Mouse (Mus musculus): ENCODE data around the gene Fam83g.
A peak's percentile ranks its signal among the peaks of the same experiment; 100 is the strongest.

The Fam83g gene

DNA sequence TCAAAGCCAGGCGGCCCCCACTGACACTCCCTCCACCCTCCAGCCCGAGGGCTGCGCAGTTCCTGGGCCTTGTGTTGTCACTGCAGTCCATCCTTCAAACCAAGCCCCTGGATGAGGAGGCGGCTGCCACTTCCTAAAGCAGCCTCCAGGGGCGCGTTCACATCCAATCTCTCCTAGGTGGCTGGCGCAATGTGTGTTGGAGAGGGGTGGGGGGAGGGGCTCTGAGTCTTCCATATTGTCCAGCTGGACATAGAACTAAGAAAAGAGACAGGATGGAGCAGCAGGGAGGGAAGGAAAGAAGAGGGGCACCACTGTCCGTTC is 9.1 kb upstream of the Fam83g start:
- DNase-seq: peak; percentile 29

DNA sequence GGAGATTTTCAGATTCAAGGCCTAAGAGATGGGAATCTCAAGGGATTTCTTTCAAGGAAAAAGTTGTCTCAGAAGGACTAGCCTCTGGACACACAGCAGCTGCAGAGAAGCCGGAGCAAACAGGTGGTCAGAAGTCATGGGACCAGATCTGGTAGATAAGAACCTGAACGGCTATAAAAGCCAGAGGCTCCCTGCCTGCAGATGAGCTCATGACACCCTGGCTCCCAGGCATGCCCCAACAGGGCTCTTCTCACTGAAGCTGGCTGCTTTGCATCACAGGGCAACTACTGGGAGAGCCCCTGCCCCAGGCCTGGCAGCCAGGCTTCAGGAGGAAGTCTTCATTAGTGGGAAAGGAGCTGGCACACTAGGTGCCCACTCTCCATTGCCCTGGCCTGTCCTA is 8.6 kb upstream of the Fam83g start:
- DNase-seq: no peak

DNA sequence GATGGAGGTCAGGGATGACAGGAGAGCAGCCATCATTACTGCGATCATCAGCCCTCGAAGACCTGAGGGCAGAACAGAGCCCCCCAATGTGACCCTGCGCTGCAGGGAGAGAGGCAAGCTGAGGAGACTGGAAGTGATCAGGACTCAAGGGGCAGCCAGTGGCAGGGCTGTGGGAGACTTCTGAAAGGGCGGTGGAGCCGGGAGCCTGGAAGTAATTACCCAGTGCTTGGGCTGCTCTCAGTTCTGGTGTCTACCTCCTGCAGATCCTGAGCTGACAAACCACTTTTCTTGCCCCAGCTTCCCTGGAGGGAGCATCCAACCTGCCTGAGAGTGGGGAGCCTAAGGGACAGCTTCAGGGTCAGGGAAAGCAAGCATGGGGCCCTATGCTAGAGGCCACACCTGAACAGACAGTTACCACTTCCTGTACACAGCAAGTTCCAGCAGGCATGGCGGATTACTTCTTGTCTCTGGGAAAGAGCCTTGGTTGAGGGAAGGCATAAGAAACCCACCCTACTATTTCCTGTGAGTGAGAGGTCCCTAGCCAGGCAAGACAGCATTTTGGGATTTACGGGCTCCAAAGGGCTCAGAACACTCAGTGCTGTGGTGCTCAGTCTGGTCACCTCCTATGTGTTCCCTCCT is 7.6 kb upstream of the Fam83g start:
- DNase-seq: no peak

DNA sequence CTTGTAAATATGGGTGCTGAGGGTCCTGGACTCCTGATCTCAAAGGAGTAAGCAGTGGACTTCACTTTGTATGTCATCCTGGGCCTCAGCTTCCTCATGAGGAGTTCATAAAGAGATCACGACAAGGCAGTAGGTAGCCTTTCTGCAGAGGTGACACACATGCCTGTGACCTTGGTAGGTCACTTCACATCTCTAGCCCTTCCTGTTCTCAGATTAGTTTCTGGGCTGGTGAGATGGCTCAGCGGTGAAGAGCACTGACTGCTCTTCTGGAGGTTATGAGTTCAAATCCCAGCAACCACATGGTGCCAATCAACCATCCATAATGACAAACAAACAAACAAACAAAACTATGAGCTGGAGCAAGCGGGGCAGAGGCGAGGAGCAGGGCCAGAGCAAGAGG is 6.2 kb upstream of the Fam83g start:
- DNase-seq: no peak

DNA sequence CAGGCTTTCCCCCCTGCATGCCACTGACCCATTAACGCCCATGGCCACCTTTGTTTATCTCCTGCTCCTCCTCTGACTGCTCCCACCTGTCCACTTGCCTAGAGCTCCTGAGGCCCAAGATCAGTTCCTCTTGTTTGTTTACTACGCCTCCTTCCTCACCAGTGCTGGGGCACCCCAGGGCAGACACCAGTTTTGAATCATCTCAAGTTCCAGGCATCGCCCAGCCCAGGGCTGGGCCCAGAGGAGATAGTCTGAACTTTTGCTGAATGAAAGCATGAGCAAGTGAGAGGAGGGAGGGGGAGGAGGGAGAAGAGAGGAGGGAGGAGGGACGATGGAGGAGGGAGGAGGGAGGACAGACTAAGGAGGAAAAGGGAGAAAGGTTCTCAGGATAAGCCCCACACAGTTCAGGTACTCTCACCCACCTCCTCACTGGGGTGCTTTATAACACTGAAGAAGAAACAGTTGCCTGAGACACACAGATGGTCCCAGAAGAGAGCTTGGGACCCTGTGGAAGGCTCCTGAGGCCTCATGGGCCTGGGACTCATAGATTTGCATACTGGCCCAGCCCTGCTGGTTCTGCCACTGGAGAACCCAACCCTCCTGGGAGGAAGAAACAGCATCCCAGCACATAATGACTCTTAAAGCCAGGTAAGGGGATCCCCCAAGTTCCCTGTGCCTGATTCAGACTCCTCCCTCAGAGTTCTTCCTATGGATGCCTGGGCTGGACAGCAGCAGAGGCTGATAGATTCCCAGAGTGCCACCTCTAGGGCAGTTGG is 4.6 kb upstream of the Fam83g start:
- DNase-seq: no peak

DNA sequence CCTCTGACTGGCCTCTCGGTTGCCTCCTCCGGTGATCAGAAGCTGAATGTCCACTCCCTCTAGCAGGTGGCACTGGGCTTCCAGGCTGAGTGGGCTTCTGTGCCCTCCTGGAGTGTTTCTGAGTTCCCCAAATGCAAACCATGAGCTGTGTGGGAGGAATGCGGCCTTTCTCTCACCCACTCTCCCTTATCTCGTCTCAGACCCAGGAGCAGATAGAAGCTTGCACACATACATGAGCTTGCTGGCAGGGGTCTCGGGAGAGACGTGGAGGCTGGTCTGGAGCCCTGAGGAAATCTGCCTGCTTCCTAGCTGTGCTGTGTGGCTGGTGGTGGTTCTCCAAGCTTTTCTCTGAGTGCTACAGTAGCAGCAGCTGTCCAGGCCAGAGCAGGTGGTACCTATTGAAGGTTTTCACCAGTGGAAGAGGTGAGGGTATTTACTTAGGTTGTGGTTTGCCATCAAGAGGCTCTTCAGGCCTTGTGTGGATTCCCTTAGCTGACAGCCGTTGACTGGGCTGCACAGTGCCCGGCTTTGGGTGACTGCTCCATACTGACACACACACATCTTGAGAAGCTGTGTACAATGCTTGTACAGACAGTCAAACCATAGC is 1.3 kb downstream of the Fam83g start:
- no peak for DNase-seq

DNA sequence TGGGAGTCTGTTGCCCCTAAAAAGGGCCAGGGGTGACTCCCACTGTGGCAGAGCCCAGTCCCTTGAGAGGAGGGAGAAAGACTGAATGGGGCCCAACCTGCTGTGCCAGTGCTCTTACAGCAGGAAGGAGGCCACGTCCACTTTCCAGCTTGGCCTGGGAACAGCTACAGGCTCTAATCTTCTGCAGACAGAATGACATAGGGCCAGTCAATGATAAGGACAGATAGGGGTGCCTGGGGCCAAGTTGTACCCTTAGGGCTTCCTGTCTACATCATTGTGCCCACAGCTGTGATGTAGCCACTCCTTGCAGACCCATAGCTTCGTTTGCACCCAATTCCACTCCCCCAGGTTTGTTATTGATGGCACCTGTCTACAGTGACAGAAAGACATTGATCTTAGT is 2.2 kb downstream of the Fam83g start:
- DNase-seq: no peak

DNA sequence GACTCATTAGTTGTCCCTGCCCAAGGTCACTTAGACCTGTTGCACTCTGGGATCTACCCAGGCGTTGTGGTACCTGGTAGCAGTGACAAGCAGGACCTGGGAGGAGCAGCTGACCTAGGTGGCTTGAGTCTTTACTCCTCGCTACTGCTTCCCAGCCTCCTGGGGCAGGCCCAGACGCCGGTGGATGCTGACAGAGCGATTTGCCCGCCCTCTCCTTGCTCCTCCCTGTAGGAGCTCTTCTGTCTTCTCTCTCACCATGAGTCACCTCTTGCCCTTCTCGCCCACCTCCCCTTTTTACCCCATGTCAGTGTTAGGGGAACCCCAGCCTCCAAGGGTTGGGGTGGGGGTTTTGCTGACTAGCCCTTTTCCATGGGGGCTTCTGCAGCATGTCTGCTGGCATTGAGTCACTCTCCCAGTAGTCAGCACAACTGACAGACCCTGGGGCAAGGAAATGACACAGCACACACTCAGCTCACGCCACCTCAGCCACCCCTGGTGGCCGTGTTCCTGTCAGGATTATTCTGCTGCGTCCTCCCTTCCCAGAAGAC is 3.1 kb downstream of the Fam83g start:
- no peak for DNase-seq

DNA sequence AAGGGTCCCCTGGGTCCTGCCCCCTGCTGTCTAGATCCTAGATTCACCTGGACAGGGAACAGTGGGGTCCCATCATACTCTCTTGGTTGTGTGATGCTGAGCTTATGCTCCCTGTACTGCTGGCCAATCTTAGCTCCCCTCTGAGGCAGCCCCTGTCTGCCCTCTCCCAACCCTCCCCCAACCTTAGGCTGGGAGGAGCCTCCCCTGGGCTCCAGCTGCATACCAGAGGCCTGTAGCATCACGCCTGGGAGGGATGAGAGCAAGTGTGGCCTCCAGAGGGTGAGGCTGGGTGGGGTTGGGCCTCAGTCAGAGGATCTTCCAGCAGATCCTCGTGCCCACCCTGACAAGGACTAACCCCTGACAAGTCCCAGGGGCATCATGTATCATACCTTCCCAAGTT is 3.7 kb downstream of the Fam83g start:
- no peak for DNase-seq

DNA sequence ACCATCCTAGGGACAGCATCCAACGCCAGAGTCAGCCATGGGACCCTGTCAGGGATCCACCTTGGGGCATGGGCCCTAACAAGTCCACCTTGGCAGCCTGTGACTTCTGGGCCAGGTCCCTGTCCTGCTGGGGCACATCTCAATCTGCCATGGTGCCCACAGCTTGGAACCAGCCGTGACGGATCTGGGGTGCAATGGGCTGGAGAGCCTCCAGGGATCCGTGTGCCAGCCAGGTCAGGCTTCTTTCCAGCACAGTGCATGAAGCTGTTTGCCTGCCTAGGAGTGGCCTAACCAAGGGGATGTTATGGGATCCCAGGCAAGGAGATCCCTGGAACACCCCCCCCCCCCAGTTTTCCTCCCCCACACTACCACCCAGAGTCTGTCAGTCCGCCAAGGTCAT is 9.1 kb downstream of the Fam83g start:
- no peak for DNase-seq

DNA sequence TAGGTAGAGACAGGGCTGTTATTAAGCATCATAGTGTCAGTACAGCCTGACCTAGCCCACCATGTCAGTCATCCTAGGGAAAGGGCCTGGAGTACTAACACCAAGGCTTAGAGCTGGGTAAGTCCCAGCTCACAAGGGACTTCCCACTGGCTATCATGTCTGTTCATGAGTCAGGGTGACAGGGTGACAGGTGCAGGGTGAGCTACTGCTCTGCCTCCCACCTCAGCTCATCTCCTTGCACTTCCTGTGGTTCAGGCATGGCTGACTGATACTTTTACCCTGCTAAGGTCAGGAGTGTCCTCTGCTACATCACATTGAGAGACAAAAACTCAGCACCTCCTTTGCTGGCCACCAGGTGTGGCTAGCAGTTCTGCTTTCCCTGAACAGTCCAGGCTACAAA is 15.0 kb downstream of the Fam83g start:
- no peak for DNase-seq

DNA sequence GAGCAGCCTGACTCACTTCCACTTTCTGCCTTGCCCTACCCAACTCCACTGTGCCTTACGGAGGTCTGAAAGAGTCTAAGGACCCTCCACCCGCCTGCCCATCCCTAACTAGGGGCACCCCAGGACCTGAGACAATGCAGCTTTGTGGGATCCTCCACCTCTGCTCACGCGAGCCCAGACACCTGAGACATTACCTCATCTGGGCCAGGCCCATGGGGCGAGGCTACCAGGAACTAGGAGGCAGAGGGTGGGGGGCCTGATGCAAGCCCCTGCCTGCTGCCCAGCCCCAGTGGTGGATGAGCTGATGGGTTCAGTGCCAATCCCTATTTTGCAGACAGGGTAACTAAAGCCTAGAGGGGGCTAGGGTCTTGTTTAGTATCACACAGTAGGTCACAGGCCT is 15.6 kb downstream of the Fam83g start:
- DNase-seq: no peak

DNA sequence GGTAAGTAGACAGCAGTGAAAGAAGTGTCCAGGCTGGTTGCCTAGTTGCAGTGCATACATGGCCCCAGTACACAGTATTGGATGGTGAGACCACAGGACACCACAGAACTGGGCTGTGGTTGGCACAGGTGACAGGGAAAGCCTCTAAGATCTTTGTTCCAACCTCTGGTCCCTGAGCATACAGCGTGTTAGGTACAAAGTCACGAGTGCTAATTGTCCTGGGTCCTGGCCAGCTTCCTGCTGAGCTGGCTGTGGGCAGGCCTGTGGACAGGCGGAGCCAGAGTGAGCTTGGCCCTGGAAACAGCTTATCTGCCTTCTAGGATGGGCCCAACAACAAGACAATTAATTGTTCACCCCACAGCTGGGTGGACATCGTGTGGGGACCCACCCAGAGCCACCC is 16.0 kb downstream of the Fam83g start:
- no peak for DNase-seq

DNA sequence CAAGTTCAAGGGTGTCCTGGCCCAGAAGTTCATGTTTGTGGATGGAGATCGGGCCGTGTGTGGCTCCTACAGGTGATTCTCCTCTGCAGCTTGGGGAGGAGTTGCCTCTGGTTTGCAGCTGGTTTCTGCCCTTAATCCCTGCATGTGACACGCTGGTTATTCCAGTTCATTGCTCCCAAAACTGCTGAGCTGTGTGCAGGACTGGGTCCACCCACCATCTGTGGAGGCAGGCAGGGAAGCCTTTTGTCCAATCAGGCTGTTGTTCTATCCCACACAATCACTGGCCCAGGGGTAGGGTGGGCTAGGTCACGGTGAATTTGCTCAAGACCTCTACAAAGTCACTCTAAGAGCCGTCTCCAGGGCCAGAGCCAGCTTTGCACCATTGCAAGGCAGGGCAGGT is 17.8 kb downstream of the Fam83g start:
- DNase-seq: no peak

DNA sequence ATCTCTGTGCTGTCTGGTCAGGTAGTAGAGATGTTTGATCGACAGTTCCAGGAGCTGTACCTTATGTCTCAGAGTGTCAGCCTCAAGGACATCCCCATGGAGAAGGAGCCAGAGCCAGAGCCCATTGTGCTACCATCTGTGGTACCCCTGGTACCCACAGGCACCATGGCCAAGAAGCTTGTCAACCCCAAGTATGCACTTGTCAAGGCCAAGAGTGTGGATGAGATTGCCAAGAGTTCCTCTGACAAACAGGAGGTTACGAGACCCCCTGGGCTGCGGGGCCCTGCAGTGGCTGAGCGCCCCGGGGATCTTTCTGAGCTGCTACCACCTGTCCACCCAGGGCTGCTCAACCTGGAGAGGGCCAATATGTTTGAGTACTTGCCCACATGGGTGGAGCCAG is 18.6 kb downstream of the Fam83g start:
- no peak for DNase-seq

DNA sequence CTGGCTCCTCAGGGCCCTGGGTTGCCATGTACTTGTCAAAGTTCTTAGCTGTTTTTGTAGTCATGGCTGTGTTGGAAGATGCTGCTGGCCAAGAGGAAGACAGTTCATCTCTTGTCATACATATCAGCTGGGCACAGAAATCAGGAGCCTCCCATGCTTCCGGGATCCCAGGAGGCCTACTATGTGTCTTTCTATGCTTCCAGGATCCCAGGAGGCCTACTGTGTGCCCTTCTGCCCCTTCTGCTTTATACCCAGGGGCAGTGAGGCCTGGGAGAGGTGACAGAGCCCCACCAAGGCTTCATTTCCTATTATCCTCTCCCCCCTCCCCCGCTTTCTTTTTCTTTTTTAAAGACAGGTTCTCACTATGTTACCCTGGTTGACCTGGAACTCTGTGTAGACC is 21.7 kb downstream of the Fam83g start:
- DNase-seq: no peak

DNA sequence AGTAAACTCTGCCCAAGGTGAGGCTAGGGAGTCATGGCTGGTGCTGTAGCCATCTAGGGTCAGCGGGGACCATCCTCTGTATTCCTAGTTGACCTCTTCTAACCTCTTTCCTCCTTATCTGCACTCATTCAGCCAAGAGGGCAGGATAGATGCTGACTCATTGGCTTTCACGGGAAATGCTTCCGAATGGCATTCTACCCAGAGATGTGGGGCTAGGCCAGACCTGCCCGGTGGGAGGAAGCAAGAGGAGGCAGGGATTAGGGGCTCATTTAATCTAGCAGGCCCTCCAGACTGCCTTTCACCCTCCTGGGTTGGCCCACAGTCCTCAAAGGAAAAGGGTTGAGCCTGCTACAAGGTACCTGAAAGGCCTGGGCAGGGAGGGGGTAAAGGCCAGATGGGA is 22.3 kb downstream of the Fam83g start:
- no peak for DNase-seq

DNA sequence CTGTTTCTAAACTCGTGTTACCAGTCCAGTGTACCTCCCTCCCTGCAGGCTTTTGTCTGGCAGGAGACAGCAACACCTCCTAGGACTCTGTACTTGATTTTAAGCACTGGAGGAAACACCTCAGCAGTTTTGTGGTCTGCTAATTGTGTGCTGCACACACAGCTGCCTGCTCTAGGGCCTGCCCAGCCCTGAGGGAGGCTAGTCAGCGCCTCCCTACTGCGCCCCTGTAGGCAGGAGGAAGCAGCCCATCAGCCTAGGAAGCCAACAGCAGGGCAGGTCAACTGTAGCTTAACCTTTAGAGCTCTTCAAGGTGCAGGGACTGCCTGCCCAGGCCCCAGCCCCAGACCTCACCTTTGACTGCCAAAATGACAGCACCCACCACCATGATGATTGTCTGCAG is 25.0 kb downstream of the Fam83g start:
- no peak for DNase-seq

DNA sequence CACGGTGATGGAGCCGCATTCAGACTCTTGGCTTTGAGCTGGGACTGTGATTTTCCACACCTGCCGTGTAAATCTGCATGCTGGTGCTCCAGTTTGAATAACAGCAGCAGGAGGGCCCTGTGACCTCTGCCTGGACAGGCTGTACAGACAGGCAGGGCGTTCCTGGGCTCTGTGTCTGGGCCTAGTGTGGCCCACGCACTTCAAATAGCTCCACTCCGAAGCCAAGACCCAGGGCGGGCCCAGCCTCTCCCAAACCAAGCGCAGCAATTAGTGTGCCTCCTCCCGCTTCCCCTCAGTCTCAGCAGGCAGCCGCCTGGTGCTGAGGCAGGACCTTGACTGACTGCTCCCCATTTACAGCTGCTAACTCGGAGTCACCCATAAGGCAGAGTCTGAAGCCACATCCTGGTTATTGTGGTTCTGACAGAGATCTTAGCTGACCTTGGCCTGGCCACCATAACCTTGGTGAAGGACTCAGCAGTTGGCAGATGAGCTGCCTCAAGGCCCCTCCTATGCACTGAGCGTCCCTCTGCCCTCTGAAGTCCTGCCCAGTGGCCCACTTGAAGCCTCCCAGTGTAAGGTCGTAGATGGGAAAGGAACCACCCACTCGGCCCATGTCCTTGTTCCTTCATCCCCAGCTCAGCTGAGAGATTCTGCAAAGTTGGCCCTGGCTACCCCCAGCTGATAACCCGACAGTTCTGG is 29.4 kb downstream of the Fam83g start:
- DNase-seq: no peak

DNA sequence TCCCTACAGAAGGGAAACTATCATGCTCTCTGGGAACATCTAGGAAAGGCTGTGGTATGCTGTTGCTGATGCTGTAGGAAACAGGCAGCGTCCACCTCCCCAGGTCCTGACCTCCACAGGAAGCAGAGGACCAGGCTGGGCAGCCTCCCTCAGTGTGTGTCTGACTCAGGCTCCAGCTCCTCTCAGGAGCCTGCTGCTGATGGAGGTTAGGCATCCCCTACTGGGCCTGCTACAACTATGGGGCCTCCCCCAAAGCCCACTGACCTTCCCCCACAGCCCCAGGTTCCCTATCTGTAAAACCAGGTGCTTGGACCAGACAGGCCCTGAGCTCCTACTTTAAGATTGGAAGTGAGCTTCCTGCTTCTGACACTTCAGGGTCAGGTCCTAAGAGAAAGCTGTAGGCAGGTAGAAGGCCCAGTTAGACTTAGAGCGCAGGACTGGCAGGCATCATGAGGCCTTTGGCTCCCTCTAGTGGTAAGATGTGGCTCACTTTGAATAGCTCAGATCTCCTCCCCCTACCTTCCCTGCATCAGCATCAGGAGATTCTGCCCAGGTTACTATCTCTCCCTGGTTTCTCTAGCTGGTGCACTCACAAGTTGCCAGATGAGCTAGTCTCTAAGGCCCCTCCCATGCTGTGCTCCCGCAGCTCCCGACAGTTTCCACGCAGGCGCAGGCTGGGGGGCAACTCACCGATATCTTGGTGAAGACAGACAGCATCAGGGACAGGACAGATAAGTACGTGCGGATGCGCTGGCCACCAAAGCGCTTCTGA is 30.6 kb downstream of the Fam83g start:
- peak; percentile 63 for DNase-seq

DNA sequence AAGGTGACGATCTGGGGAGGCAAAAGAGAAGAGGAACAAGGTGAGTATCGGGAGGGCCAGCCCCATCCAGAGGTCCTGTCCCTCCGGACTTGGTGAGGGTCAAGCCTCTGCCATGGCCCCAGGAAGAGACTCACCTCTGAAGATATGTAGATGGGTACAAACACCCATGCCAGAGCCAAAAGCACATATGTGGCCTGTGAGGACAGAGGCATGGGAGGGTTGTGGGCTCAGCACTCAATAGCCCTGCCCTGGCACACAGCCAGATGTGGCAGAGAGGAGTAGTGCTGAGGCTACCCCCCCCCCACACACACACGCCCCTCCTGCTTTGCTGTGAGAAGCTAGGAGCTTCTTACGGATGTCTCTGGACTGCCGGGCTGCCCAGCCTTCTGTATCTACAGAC is 31.2 kb downstream of the Fam83g start:
- DNase-seq: no peak

DNA sequence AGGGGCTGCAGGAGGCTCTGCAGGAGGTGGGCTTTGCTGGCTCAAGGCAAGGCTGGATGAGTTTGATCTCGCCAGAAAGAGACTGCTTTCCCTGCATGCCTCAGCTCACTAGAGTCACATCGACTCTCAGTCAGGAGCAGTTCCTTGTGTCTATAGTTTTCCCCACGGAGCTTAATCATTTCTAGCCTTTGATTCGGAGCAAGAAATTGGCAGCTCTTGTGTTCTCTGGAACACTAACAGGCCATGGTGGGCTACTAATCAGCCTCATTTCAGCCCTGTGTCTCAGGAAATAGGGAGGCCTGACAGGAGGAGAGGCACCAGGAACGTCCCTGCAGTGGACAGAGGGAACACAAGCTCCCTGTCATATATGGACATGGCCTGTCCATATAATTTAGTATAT is 34.1 kb downstream of the Fam83g start:
- DNase-seq: no peak

DNA sequence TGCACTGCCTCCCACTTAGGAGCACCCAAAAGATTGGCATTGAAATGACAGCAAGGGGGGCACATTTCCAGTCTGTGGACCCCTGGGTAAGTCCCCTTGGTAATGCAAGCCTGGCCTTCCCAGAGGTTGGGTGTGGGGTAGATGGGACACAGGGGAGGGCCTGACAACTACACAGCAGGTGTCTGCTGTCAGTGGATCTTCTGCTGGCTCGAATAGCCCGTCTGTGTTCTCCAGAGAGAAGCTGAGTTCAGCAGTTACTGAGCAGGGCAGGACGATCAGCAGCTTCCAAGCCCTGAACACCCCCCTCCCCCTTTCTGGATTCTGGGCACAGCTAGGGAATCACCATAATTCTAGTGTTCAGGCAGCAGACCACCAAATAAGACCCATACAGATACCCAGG is 35.5 kb downstream of the Fam83g start:
- no peak for DNase-seq

Measured in right cerebral cortex, postnatal 14 days (tissue).